Mouse (Mus musculus): ENCODE measurements at regions not wholly inside any gene's neighbourhood (a gene's known extent, or its start where the extent isn't known, plus 50 kb on each side); places are given as distances from the start of the nearest gene placed in this dataset.

DNA sequence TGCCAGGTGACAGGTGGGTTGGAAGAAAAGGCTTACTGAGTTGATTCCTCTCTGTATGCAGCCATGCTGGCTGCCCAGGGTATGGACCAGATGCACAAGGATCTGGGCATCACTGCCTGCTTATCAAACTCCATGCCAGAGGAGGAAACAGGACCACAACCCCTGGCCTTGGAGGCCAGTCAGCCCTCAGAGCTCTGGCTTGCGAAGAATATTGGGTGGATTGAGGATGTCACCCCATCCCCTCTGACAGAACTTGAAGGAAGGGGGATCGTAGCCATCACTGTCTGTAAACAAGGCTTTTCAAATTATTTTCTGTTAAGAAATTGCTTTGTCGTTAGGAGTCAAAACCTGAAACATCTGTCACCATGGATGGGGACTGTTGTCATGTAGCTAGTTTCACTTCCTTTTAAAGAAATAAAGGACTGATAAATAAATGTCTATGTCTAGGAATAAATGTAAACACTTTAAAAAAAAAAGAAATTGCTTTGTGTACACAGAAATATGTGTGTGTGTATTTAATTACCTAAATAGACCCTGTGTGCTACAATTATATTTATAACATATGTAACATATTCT, 55.0 kb upstream of the Tbl1xr1 start:
- TF ChIP-seq CTCF (IDR thresholded peaks at IDR 0.05; ENCODE audit: borderline replicate concordance, insufficient read depth, low read depth, low read length) (no peak), POLR2A (IDR thresholded peaks at IDR 0.05; ENCODE audit: borderline replicate concordance, insufficient read depth, low read length) (no peak)
- WGBS = 84% methylated on average over 3 of the region's 3 CpGs
- no peaks in the 10 kb centered on the region for H3K27me3 ChIP-seq (ENCODE audit: control insufficient read depth, insufficient read depth, low read length)

DNA sequence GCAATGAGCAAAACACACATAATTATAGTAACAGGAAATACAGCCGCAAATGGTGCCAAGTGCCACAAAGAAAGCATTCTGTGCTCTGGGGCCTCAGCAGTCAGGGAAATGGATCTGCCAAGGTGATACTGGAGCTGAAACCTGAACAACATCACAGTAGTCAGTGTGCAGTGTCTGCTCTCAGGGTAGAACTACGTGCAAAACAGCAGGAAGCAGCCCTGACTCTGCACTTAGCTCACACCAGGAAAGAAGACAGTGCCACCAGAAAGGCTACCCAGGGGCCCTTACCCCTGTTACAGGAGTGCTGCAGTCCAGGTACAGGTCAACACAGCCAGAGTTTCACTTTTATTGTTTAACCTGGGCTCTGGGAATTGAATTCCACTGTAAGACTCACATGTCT, 54.0 kb upstream of the Tbl1xr1 start:
- Histone ChIP-seq H3K4me3 (replicated peaks; ENCODE audit: insufficient read depth, low read depth, low read length) (no peak overlapping the region), H3K27ac (ENCODE audit: insufficient read depth, low read length) (no peak overlapping the region), H3K27me3 (ENCODE audit: control insufficient read depth, insufficient read depth, low read length) (no peaks in the 10 kb centered on the region), H3K4me1 (ENCODE audit: control insufficient read depth, insufficient read depth, low read length) (peaks cover 13% of the 10 kb centered on the region)
- TF ChIP-seq CTCF (IDR thresholded peaks at IDR 0.05; ENCODE audit: borderline replicate concordance, insufficient read depth, low read depth, low read length) (no peak), POLR2A (IDR thresholded peaks at IDR 0.05; ENCODE audit: borderline replicate concordance, insufficient read depth, low read length) (no peak)
- WGBS = 36% methylated on average over 2 of the region's 2 CpGs
- DNase-seq = peak; percentile 14 to 33

More for the DNA sequence above, 55.0 kb upstream of the Tbl1xr1 start:
- peaks cover 13% of the 10 kb centered on the region for H3K4me1 ChIP-seq (ENCODE audit: control insufficient read depth, insufficient read depth, low read length)
- H3K4me3 ChIP-seq (replicated peaks; ENCODE audit: insufficient read depth, low read depth, low read length) = no peak overlapping the region
- H3K27ac ChIP-seq (ENCODE audit: insufficient read depth, low read length) = no peak overlapping the region
- no peak for DNase-seq

DNA sequence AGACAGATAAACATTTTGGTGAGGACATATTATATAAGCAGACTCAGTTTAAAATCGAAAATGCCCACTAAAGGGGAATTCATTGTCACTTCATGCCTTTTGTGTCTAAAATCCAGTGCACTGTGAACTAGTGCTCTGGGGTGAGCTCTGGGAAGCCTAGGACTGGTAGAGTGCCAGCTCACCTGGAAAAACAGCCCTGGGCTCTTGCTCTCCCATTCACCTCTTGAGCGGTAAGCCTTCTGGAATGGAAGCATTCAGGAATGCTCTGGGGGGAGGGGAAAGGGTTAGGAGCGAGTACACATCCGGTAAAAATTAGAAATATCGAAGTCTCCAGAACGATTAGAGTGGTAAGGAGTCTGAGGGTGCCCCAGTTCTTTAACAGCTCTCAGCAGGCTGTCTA, 53.4 kb upstream of the Tbl1xr1 start:
- no peak overlapping the region for H3K27ac ChIP-seq (ENCODE audit: insufficient read depth, low read length)
- no peak overlapping the region for H3K4me3 ChIP-seq (replicated peaks; ENCODE audit: insufficient read depth, low read depth, low read length)
- DNase-seq = no peak
- H3K27me3 ChIP-seq (ENCODE audit: control insufficient read depth, insufficient read depth, low read length) = no peaks in the 10 kb centered on the region
- peaks cover 13% of the 10 kb centered on the region for H3K4me1 ChIP-seq (ENCODE audit: control insufficient read depth, insufficient read depth, low read length)
- 55% methylated on average over 6 of the region's 6 CpGs for WGBS
- no peak for TF ChIP-seq CTCF (IDR thresholded peaks at IDR 0.05; ENCODE audit: borderline replicate concordance, insufficient read depth, low read depth, low read length)
- TF ChIP-seq POLR2A (IDR thresholded peaks at IDR 0.05; ENCODE audit: borderline replicate concordance, insufficient read depth, low read length) = no peak

DNA sequence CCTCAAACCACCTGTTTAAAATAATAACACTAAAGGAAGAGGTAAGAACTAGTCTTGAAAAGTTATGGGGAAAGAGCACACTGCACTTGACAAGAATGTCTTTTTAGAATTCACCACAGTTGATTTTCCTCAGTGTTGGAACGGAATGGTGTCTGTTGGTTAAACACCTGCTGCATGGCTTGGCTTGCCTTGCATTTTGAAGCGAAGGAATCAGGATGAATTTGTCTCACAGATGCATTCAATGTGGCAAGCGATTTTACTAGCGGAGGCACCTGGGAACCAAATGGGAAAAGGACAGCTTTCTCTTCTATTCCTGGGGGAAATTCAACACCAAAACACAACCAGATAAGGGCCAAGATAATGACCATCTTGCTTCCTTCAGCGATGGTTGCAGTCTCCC, 52.9 kb upstream of the Tbl1xr1 start:
- no peak overlapping the region for H3K27ac ChIP-seq (ENCODE audit: insufficient read depth, low read length)
- TF ChIP-seq CTCF (IDR thresholded peaks at IDR 0.05; ENCODE audit: borderline replicate concordance, insufficient read depth, low read depth, low read length) (no peak), POLR2A (IDR thresholded peaks at IDR 0.05; ENCODE audit: borderline replicate concordance, insufficient read depth, low read length) (no peak)
- peak; percentile 13 to 35 for DNase-seq
- no peak overlapping the region for H3K4me3 ChIP-seq (replicated peaks; ENCODE audit: insufficient read depth, low read depth, low read length)
- peaks cover 13% of the 10 kb centered on the region for H3K4me1 ChIP-seq (ENCODE audit: control insufficient read depth, insufficient read depth, low read length)
- WGBS = 12% methylated on average over 5 of the region's 5 CpGs
- no peaks in the 10 kb centered on the region for H3K27me3 ChIP-seq (ENCODE audit: control insufficient read depth, insufficient read depth, low read length)

DNA sequence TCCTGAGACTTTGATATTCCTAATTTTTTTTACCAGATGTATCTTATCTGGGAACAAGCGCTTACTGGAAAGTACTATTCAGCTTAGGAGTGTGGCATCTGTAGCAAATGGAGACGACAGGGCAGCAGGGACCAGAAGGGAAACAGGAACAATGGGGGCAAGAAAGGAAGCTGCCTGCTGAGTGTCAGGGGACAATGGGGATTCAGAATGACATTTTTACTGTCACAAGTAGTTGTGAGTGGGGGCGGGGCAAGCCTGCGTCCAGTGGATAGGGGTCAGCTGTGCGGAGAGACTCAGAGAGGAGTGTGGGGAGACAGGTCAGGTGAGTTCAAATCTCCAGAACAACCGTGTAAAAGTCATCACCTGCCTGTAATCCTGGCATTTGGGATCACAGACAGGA, 52.3 kb upstream of the Tbl1xr1 start:
- Histone ChIP-seq H3K4me1 (ENCODE audit: control insufficient read depth, insufficient read depth, low read length) (peaks cover 13% of the 10 kb centered on the region), H3K4me3 (replicated peaks; ENCODE audit: insufficient read depth, low read depth, low read length) (no peak overlapping the region), H3K27me3 (ENCODE audit: control insufficient read depth, insufficient read depth, low read length) (no peaks in the 10 kb centered on the region), H3K27ac (ENCODE audit: insufficient read depth, low read length) (no peak overlapping the region)
- 33% methylated on average over 6 of the region's 6 CpGs for WGBS
- no peak for TF ChIP-seq POLR2A (IDR thresholded peaks at IDR 0.05; ENCODE audit: borderline replicate concordance, insufficient read depth, low read length)
- no peak for TF ChIP-seq CTCF (IDR thresholded peaks at IDR 0.05; ENCODE audit: borderline replicate concordance, insufficient read depth, low read depth, low read length)
- no peak for DNase-seq

DNA sequence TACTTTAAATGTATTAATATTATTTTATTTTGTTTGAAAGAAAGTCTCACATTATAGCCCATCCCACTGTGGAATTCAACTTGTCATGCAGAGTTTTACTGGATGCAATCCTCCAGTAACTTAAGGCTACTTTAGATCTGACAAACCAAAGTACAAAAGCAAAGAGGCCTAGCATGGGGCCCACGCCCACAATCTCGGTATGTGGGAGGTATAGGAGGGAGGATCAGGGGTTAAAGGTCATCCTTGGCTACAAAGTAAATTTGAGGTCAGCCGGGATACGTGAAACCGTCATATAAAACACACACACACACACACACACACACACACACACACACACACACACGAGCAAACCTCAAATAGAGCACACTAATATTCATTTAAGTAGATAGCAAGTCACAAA, 51.3 kb upstream of the Tbl1xr1 start:
- Histone ChIP-seq H3K4me1 (ENCODE audit: control insufficient read depth, insufficient read depth, low read length) (peaks cover 13% of the 10 kb centered on the region), H3K27me3 (ENCODE audit: control insufficient read depth, insufficient read depth, low read length) (no peaks in the 10 kb centered on the region), H3K4me3 (replicated peaks; ENCODE audit: insufficient read depth, low read depth, low read length) (no peak overlapping the region), H3K27ac (ENCODE audit: insufficient read depth, low read length) (no peak overlapping the region)
- no peak for DNase-seq
- WGBS = 85% methylated on average over 6 of the region's 6 CpGs
- TF ChIP-seq POLR2A (IDR thresholded peaks at IDR 0.05; ENCODE audit: borderline replicate concordance, insufficient read depth, low read length) (no peak), CTCF (IDR thresholded peaks at IDR 0.05; ENCODE audit: borderline replicate concordance, insufficient read depth, low read depth, low read length) (no peak)

DNA sequence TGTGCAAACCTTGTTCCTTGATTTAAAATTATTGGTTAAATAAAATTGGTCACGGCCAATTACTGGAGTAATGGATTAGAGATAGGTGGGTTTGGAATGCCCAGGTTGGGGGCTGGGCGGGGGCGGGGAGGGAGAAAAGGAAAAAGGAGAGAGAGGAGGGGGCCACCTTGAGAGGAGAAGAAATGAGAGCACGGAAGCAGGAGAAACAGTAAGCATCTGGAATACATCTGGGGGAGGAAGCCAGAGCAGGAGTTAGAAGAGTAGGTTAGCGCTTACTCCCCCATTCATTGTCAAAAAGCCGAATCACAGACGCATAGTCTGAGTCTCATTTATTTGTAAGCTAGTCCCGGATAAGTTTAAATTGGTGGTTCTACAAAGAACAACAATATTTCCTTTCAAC, 50.8 kb upstream of the Tbl1xr1 start:
- Histone ChIP-seq H3K4me1 (ENCODE audit: control insufficient read depth, insufficient read depth, low read length) (peaks cover 13% of the 10 kb centered on the region), H3K4me3 (replicated peaks; ENCODE audit: insufficient read depth, low read depth, low read length) (no peak overlapping the region), H3K27me3 (ENCODE audit: control insufficient read depth, insufficient read depth, low read length) (no peaks in the 10 kb centered on the region), H3K27ac (ENCODE audit: insufficient read depth, low read length) (no peak overlapping the region)
- DNase-seq = no peak
- TF ChIP-seq CTCF (IDR thresholded peaks at IDR 0.05; ENCODE audit: borderline replicate concordance, insufficient read depth, low read depth, low read length) (no peak), POLR2A (IDR thresholded peaks at IDR 0.05; ENCODE audit: borderline replicate concordance, insufficient read depth, low read length) (no peak)
- 91% methylated on average over 8 of the region's 8 CpGs for WGBS
